Mouse (Mus musculus): Measurements from ENCODE around the gene C1ql3. TPM values are rescaled to one million over a fixed set of nuclear protein-coding genes. Genes with fewer than 3 reads are reported as not detected.

Gene C1ql3
- total RNA-seq, 2 experiments from 2014 or later: 155 to 164 TPM

GRCm38 (mm10) chr2:12956703-12957424 lies 54.7 kb downstream of the C1ql3 start:
- DNase-seq (ENCODE audit: extremely low spot score in 1 of 2, low spot score in 1 of 2): no peak

Other genes starting within 250 kb of the C1ql3 start
- 1 to 10 TPM; 1.2 to 1.6 TPM for gene Pter, start 87.8 kb downstream of the C1ql3 start, total RNA-seq (2021)